Mouse (Mus musculus): ENCODE results near the gene Fndc11. TPM values are rescaled to one million over a fixed set of nuclear protein-coding genes. Genes with fewer than 3 reads are reported as not detected.

The Fndc11 gene
- 0.27 and 0.50 TPM in 2 replicates for polyA plus RNA-seq (2012; rRNA removed; ENCODE audit: low replicate concordance)

GRCm38 (mm10) chr2:181219538-181220216 lies at the start of gene Fndc11:
Fndc11 (plus strand) TSS chr2:181220013.

GRCm38 (mm10) chr2:181187121-181188000 lies 32.5 kb upstream of the Fndc11 start, which contains the start of gene Ppdpf:
Ppdpf (plus strand) TSS chr2:181187247.

GRCm38 (mm10) chr2:181202422-181202821 lies 17.4 kb upstream of the Fndc11 start, which contains the start of gene Ptk6:
Ptk6 (minus strand) TSS chr2:181202789.

GRCm38 (mm10) chr2:181213021-181213445 lies 6.8 kb upstream of the Fndc11 start, which contains the start of gene Srms:
Srms (minus strand) TSS chr2:181213185.

GRCm38 (mm10) chr2:181241602-181242313 lies 21.9 kb downstream of the Fndc11 start, which contains the start of gene Helz2:
Helz2 (minus strand) TSS chr2:181242027.

Other genes with a start within 250 kb of the Fndc11 start
- 1.7 and 3.8 TPM in 2 replicates for gene Col20a1, start 233.5 kb upstream of the Fndc11 start, polyA plus RNA-seq (2012; rRNA removed; ENCODE audit: low replicate concordance)
- gene Chrna4, start 176.5 kb upstream of the Fndc11 start, polyA plus RNA-seq (2012; rRNA removed; ENCODE audit: low replicate concordance) = 0.20 and 0.33 TPM in 2 replicates
- gene Kcnq2, start 84.7 kb upstream of the Fndc11 start, polyA plus RNA-seq (2012; rRNA removed; ENCODE audit: low replicate concordance) = 0.06 and 0.20 TPM in 2 replicates
- 0.54 and 1.9 TPM in 2 replicates for gene Eef1a2, start 63.0 kb upstream of the Fndc11 start, polyA plus RNA-seq (2012; rRNA removed; ENCODE audit: low replicate concordance)
- gene Ppdpf, start 32.8 kb upstream of the Fndc11 start, polyA plus RNA-seq (2012; rRNA removed; ENCODE audit: low replicate concordance) = 136 and 163 TPM in 2 replicates
- gene Ptk6, start 17.2 kb upstream of the Fndc11 start, polyA plus RNA-seq (2012; rRNA removed; ENCODE audit: low replicate concordance) = 0.03 and 0.19 TPM in 2 replicates
- 0.71 and 2.8 TPM in 2 replicates for gene Srms, start 6.8 kb upstream of the Fndc11 start, polyA plus RNA-seq (2012; rRNA removed; ENCODE audit: low replicate concordance)
- 34.6 and 36.2 TPM in 2 replicates for gene Helz2, start 22.0 kb downstream of the Fndc11 start, polyA plus RNA-seq (2012; rRNA removed; ENCODE audit: low replicate concordance)
- 15.7 and 22.0 TPM in 2 replicates for gene Gmeb2, start 68.0 kb downstream of the Fndc11 start, polyA plus RNA-seq (2012; rRNA removed; ENCODE audit: low replicate concordance)
- 0.21 and 0.95 TPM in 2 replicates for gene Stmn3, start 94.5 kb downstream of the Fndc11 start, polyA plus RNA-seq (2012; rRNA removed; ENCODE audit: low replicate concordance)
- 48.1 and 81.8 TPM in 2 replicates for gene Rtel1, start 99.7 kb downstream of the Fndc11 start, polyA plus RNA-seq (2012; rRNA removed; ENCODE audit: low replicate concordance)
- 34.1 and 66.0 TPM in 2 replicates for gene Zgpat, start 144.9 kb downstream of the Fndc11 start, polyA plus RNA-seq (2012; rRNA removed; ENCODE audit: low replicate concordance)
- 40.8 and 63.9 TPM in 2 replicates for gene Arfrp1, start 145.4 kb downstream of the Fndc11 start, polyA plus RNA-seq (2012; rRNA removed; ENCODE audit: low replicate concordance)
- 42.7 and 88.5 TPM in 2 replicates for gene Lime1, start 160.1 kb downstream of the Fndc11 start, polyA plus RNA-seq (2012; rRNA removed; ENCODE audit: low replicate concordance)
- 15.9 and 17.4 TPM in 2 replicates for gene Zbtb46, start 239.4 kb downstream of the Fndc11 start, polyA plus RNA-seq (2012; rRNA removed; ENCODE audit: low replicate concordance)

Measured in subcutaneous adipose tissue, adult 2 months (tissue).